Mouse (Mus musculus) thymus, adult 2 months (tissue): ENCODE results near the gene E2f3.

Experiments used
- CTCF ChIP-seq: fragments of 200-500 bp; IDR thresholded peaks from 2 replicates; pipeline ENCODE4 v1.5.1; 2012; ENCODE audit warnings: mild to moderate bottlenecking, control low read depth, low read length, moderate library complexity, borderline replicate concordance; ENCODE audit not compliant: control insufficient read depth, poor library complexity, insufficient read depth; ENCODE audit errors: extremely low read depth
- POLR2A ChIP-seq: fragments of 200-500 bp; IDR thresholded peaks from 2 replicates; pipeline ENCODE4 v1.6.1; 2012; ENCODE audit warnings: mild to moderate bottlenecking, low read length, control low read depth, moderate library complexity; ENCODE audit not compliant: control insufficient read depth, poor library complexity, insufficient read depth; ENCODE audit errors: extremely low read depth

- TF ChIP-seq CTCF (no peak), POLR2A (no peak)
Observed at GRCm38 (mm10) chr13:30022487-30022886, 36.6 kb upstream of the E2f3 start.
